Mouse (Mus musculus): ENCODE data around the gene Syn3. TPM values are rescaled to one million over a fixed set of nuclear protein-coding genes. Genes with fewer than 3 reads are reported as not detected.
A peak's percentile ranks its signal among the peaks of the same experiment; 100 is the strongest.

Gene Syn3
- total and polyA plus RNA-seq, 2 experiments from 2014 or later, result 18.3 to 67.4 TPM

DNA sequence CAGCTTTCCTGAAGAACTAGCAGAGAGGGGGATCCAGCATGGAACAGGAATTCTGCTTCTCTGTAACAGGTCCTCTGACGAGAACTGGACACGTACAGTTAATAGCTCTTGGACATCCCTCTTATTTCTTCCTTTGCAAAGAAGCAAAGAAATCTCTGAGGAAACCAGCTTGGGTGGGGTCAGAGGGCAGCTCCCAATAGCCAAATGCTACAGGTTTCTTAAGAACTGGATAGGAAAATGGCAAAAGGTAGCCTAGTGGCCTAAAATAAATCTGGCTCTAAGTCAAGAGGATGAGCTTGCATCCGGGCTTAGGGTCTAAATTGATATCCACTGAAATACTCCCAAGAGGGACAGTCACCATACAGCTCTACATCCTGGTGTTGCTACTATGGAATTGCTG is 225.9 kb downstream of the Syn3 start:
- WGBS, result 82% methylated on average over 3 of the region's 3 CpGs
- no peak for TF ChIP-seq CTCF (IDR thresholded peaks at IDR 0.05; ENCODE audit: low read depth)
- ATAC-seq, result no peak

GRCm38 (mm10) chr10:86270254-86270653 is 228.4 kb downstream of the Syn3 start:
- TF ChIP-seq CTCF (IDR thresholded peaks at IDR 0.05; ENCODE audit: low read depth), result no peak

More for the DNA sequence above, 225.9 kb downstream of the Syn3 start:
- Histone ChIP-seq H3K4me1 (ENCODE audit: insufficient read depth, low read length) (no peaks in the 10 kb centered on the region), H3K4me2 (ENCODE audit: low read depth, low read length) (no peak overlapping the region), H3K9me3 (ENCODE audit: low read length) (no peaks in the 10 kb centered on the region), H3K27me3 (ENCODE audit: insufficient read depth, low read length) (no peaks in the 10 kb centered on the region), H3K9ac (replicated peaks; ENCODE audit: low read length) (no peak overlapping the region), H3K27ac (no peak overlapping the region), H3K4me3 (ENCODE audit: low read length) (no peak overlapping the region), H3K36me3 (ENCODE audit: insufficient read depth, low read length) (no peaks in the 10 kb centered on the region)
- no peak for DNase-seq (ENCODE audit: low spot score)

GRCm38 (mm10) chr10:86264618-86265017 is 234.1 kb downstream of the Syn3 start:
- DNase-seq (ENCODE audit: low spot score) (no peak), ATAC-seq (no peak)
- H3K27ac ChIP-seq, result no peak overlapping the region
- H3K4me3 ChIP-seq (ENCODE audit: low read length), result no peak overlapping the region
- 90% methylated on average over 9 of the region's 9 CpGs for WGBS
- H3K4me1 ChIP-seq (ENCODE audit: insufficient read depth, low read length), result no peaks in the 10 kb centered on the region
- no peak overlapping the region for H3K4me2 ChIP-seq (ENCODE audit: low read depth, low read length)
- H3K27me3 ChIP-seq (ENCODE audit: insufficient read depth, low read length), result no peaks in the 10 kb centered on the region
- TF ChIP-seq CTCF (IDR thresholded peaks at IDR 0.05; ENCODE audit: low read depth), result no peak
- no peak overlapping the region for H3K9ac ChIP-seq (replicated peaks; ENCODE audit: low read length)
- no peaks in the 10 kb centered on the region for H3K36me3 ChIP-seq (ENCODE audit: insufficient read depth, low read length)
- H3K9me3 ChIP-seq (ENCODE audit: low read length), result no peaks in the 10 kb centered on the region

More at GRCm38 (mm10) chr10:86270254-86270653, 228.4 kb downstream of the Syn3 start:
- Histone ChIP-seq H3K36me3 (ENCODE audit: insufficient read depth, low read length) (no peaks in the 10 kb centered on the region), H3K4me3 (ENCODE audit: low read length) (no peak overlapping the region), H3K9me3 (ENCODE audit: low read length) (no peaks in the 10 kb centered on the region), H3K9ac (replicated peaks; ENCODE audit: low read length) (no peak overlapping the region), H3K4me1 (ENCODE audit: insufficient read depth, low read length) (no peaks in the 10 kb centered on the region), H3K4me2 (ENCODE audit: low read depth, low read length) (no peak overlapping the region), H3K27me3 (ENCODE audit: insufficient read depth, low read length) (no peaks in the 10 kb centered on the region), H3K27ac (no peak overlapping the region)
- 72% methylated on average over 3 of the region's 3 CpGs for WGBS
- no peak for DNase-seq (ENCODE audit: low spot score)
- no peak for ATAC-seq

DNA sequence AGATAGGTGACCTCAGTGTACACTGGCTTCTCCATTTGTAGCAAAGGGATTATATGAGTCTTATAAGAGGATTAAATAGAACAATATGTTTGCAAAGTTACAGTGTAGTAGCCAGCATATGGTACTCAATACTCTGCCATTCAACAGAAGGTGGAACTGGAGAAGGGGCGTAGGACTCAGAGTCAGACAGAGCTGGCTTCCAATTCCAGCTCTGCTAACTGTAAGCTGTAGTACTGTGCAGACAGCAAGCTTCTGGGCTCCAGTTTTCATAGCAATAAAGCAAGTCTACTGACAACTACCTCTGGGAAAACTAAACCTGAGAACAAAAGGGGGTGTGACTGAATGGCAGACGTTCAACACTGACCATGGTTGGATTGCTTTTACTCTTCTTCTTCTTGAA is 237.0 kb downstream of the Syn3 start:
- no peak overlapping the region for H3K4me3 ChIP-seq (ENCODE audit: low read length)
- TF ChIP-seq CTCF (IDR thresholded peaks at IDR 0.05; ENCODE audit: low read depth), result no peak
- no peak overlapping the region for H3K9ac ChIP-seq (replicated peaks; ENCODE audit: low read length)
- H3K27ac ChIP-seq, result no peak overlapping the region
- H3K27me3 ChIP-seq (ENCODE audit: insufficient read depth, low read length), result no peaks in the 10 kb centered on the region
- H3K4me2 ChIP-seq (ENCODE audit: low read depth, low read length), result no peak overlapping the region
- 75% methylated on average over 2 of the region's 2 CpGs for WGBS
- H3K36me3 ChIP-seq (ENCODE audit: insufficient read depth, low read length), result no peaks in the 10 kb centered on the region
- no peaks in the 10 kb centered on the region for H3K9me3 ChIP-seq (ENCODE audit: low read length)
- no peaks in the 10 kb centered on the region for H3K4me1 ChIP-seq (ENCODE audit: insufficient read depth, low read length)
- ATAC-seq (no peak), DNase-seq (ENCODE audit: low spot score) (no peak)

DNA sequence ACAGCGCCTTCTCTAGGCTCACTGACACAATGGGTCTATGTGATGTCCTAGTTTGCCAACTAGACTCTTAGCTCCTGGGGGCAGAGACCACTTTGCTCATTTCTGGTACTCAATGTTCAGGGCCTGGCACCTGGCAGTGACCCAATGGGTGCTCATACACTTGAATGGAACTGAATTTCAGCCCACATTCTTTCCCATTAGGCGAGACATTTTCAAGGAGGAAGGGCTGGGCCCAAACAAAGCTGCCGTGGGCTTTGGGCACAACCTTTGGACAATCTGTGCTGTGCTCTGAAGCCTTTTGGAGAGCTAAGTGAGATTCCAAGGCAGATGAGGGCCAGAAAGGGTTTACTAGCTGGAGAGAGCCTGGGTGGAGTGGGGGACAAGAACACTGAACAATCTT is 239.7 kb downstream of the Syn3 start:
- Histone ChIP-seq H3K4me2 (ENCODE audit: low read depth, low read length) (no peak overlapping the region), H3K27ac (no peak overlapping the region), H3K9me3 (ENCODE audit: low read length) (no peaks in the 10 kb centered on the region), H3K36me3 (ENCODE audit: insufficient read depth, low read length) (no peaks in the 10 kb centered on the region), H3K4me3 (ENCODE audit: low read length) (no peak overlapping the region), H3K27me3 (ENCODE audit: insufficient read depth, low read length) (no peaks in the 10 kb centered on the region), H3K4me1 (ENCODE audit: insufficient read depth, low read length) (no peaks in the 10 kb centered on the region), H3K9ac (replicated peaks; ENCODE audit: low read length) (no peak overlapping the region)
- no peak for DNase-seq (ENCODE audit: low spot score)
- WGBS, result 72% methylated on average over 3 of the region's 3 CpGs
- ATAC-seq, result no peak
- no peak for TF ChIP-seq CTCF (IDR thresholded peaks at IDR 0.05; ENCODE audit: low read depth)

- no peaks in the 10 kb centered on the region for H3K27me3 ChIP-seq (ENCODE audit: insufficient read depth, low read length)
- no peak overlapping the region for H3K4me2 ChIP-seq (ENCODE audit: low read depth, low read length)
- no peak overlapping the region for H3K27ac ChIP-seq
- H3K4me1 ChIP-seq (ENCODE audit: insufficient read depth, low read length), result no peaks in the 10 kb centered on the region
- ATAC-seq, result 0 out of 2 replicates have a peak, but pooled peaks have one; percentile 29
- DNase-seq (ENCODE audit: low spot score), result no peak
- no peaks in the 10 kb centered on the region for H3K9me3 ChIP-seq (ENCODE audit: low read length)
- 82% methylated on average over 4 of the region's 4 CpGs for WGBS
- TF ChIP-seq CTCF (IDR thresholded peaks at IDR 0.05; ENCODE audit: low read depth), result no peak
- H3K4me3 ChIP-seq (ENCODE audit: low read length), result no peak overlapping the region
- H3K9ac ChIP-seq (replicated peaks; ENCODE audit: low read length), result no peak overlapping the region
- H3K36me3 ChIP-seq (ENCODE audit: insufficient read depth, low read length), result no peaks in the 10 kb centered on the region
Measured at GRCm38 (mm10) chr10:86258046-86258445, 240.7 kb downstream of the Syn3 start.

DNA sequence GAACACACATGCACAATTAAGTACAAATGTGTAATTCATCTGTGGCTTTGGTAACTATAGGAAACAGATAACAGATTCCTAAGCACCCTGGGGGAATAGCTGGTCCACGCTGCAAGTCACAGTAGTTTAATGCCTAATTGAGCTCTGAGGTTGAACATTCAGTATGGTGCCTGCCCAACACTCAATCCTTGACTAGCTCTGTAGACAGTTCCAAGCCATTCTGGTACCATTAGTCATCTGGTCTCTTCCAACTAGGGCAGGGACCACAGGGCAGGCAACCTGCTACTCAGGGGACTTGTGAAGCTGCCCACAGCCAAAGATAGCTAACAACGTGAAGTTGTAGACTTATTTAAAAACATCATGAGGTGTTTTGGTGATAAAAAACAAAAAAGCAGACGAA is 241.7 kb downstream of the Syn3 start:
- DNase-seq (ENCODE audit: low spot score), result no peak
- 76% methylated on average over 3 of the region's 3 CpGs for WGBS
- no peak overlapping the region for H3K4me2 ChIP-seq (ENCODE audit: low read depth, low read length)
- no peak overlapping the region for H3K9ac ChIP-seq (replicated peaks; ENCODE audit: low read length)
- no peaks in the 10 kb centered on the region for H3K36me3 ChIP-seq (ENCODE audit: insufficient read depth, low read length)
- TF ChIP-seq CTCF (IDR thresholded peaks at IDR 0.05; ENCODE audit: low read depth), result no peak
- no peaks in the 10 kb centered on the region for H3K27me3 ChIP-seq (ENCODE audit: insufficient read depth, low read length)
- no peaks in the 10 kb centered on the region for H3K4me1 ChIP-seq (ENCODE audit: insufficient read depth, low read length)
- H3K27ac ChIP-seq, result no peak overlapping the region
- no peaks in the 10 kb centered on the region for H3K9me3 ChIP-seq (ENCODE audit: low read length)
- ATAC-seq, result no peak
- H3K4me3 ChIP-seq (ENCODE audit: low read length), result no peak overlapping the region

Data from hindbrain, postnatal 0 days (tissue).